Comparison of ENCODE assay signal across 8 mouse cellular contexts in the genomic region with DNA sequence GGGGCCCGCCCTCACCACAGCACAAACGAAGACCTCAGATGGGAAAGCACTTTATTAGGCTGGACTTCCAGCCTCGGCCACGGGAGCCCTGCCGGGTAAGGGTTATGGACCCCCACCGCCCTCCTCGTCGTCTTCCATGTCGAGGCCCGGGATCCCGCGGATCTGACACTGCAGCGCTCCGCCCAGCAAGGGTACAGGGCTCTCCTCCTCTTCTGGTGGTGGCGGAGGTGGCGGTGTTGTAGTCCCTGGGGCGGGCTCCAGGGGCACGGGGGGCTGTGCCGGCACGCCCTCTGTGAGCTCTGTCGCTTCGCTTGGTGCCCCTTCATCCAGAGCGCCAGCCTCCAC. TPM values are rescaled to one million over a fixed set of nuclear protein-coding genes. Genes with fewer than 3 reads are reported as not detected.
DNase-seq lines count a peak whose midpoint lies in the region; ATAC-seq and TF ChIP-seq lines count a peak whose summit lies in the region.

No protein-coding gene starts in this region.

- TF ChIP-seq CTCF in bone marrow, adult 2 months (IDR thresholded peaks at IDR 0.05; ENCODE audit: control insufficient read depth, insufficient read depth, low read length): no peak

- H3K4me2 ChIP-seq in heart, embryonic 16.5 days (ENCODE audit: low read depth, low read length): peak overlapping the region; percentile 88
- peak overlapping the region; percentile 83 for H3K4me2 ChIP-seq in hindbrain, embryonic 14.5 days (replicated peaks)
- peak overlapping the region; percentile 69 for H3K4me2 ChIP-seq in midbrain, embryonic 14.5 days (ENCODE audit: low read length)

- peak overlapping the region; percentile 98 for H3K27ac ChIP-seq in heart, embryonic 16.5 days (ENCODE audit: low read length)
- H3K27ac ChIP-seq in bone marrow, adult 2 months (ENCODE audit: control insufficient read depth, insufficient read depth, low read depth, low read length, poor library complexity): peak overlapping the region; percentile 88
- H3K27ac ChIP-seq in hindbrain, embryonic 14.5 days: peak overlapping the region; percentile 83
- peak overlapping the region; percentile 95 for H3K27ac ChIP-seq in midbrain, embryonic 14.5 days (replicated peaks; ENCODE audit: low read depth, low read length)

- 0% methylated on average over 23 of the region's 23 CpGs for WGBS in heart, embryonic 16.5 days
- WGBS in bone marrow, adult 2 months: under 1% methylated on average over 23 of the region's 23 CpGs
- WGBS in hindbrain, embryonic 14.5 days: under 1% methylated on average over 23 of the region's 23 CpGs
- 0% methylated on average over 23 of the region's 23 CpGs for WGBS in midbrain, embryonic 14.5 days

- peak overlapping the region; percentile 77 for H3K9ac ChIP-seq in heart, embryonic 16.5 days (ENCODE audit: low read length)
- H3K9ac ChIP-seq in hindbrain, embryonic 14.5 days: peak overlapping the region; percentile 81
- peak overlapping the region; percentile 82 for H3K9ac ChIP-seq in midbrain, embryonic 14.5 days (replicated peaks; ENCODE audit: low read length)

- H3K4me3 ChIP-seq in heart, embryonic 16.5 days (ENCODE audit: low read length): peak overlapping the region; percentile 99
- H3K4me3 ChIP-seq in bone marrow, adult 2 months (replicated peaks; ENCODE audit: control insufficient read depth, low read depth, low read length): peak overlapping the region; percentile 98
- H3K4me3 ChIP-seq in hindbrain, embryonic 14.5 days (replicated peaks; ENCODE audit: low read length): peak overlapping the region; percentile 70
- H3K4me3 ChIP-seq in midbrain, embryonic 14.5 days (replicated peaks; ENCODE audit: low read depth, low read length): peak overlapping the region; percentile 89

- H3K36me3 ChIP-seq in heart, embryonic 16.5 days (ENCODE audit: control insufficient read depth, insufficient read depth): peaks cover 30% of the 10 kb centered on the region
- peaks cover 40% of the 10 kb centered on the region for H3K36me3 ChIP-seq in hindbrain, embryonic 14.5 days (replicated peaks; ENCODE audit: control insufficient read depth, insufficient read depth)
- H3K36me3 ChIP-seq in midbrain, embryonic 14.5 days (ENCODE audit: control insufficient read depth, insufficient read depth, low read length): peaks cover 28% of the 10 kb centered on the region

- peaks cover 22% of the 10 kb centered on the region for H3K4me1 ChIP-seq in heart, embryonic 16.5 days (ENCODE audit: control insufficient read depth, insufficient read depth, low read length)
- H3K4me1 ChIP-seq in bone marrow, adult 2 months (ENCODE audit: control insufficient read depth, insufficient read depth, low read length): no peaks in the 10 kb centered on the region; the same call in 1 of the 2 replicates
- H3K4me1 ChIP-seq in hindbrain, embryonic 14.5 days (replicated peaks; ENCODE audit: control insufficient read depth, insufficient read depth, low read length): peaks cover 20% of the 10 kb centered on the region
- H3K4me1 ChIP-seq in midbrain, embryonic 14.5 days (ENCODE audit: control insufficient read depth, insufficient read depth, low read length): peaks cover 18% of the 10 kb centered on the region

- TF ChIP-seq POLR2A in bone marrow, adult 2 months (IDR thresholded peaks at IDR 0.05; ENCODE audit: borderline replicate concordance, control insufficient read depth, low read depth, low read length): 0 out of 2 replicates have a peak, but pooled peaks have one; percentile 5

- ATAC-seq in heart, embryonic 16.5 days (replicated peaks; ENCODE audit: extremely low read depth, insufficient read depth, low FRiP score): peak; percentile 58
- ATAC-seq in hindbrain, embryonic 14.5 days (ENCODE audit: low FRiP score): peak; percentile 65
- peak; percentile 74 for ATAC-seq in midbrain, embryonic 14.5 days (ENCODE audit: low FRiP score, low TSS enrichment)

- no peaks in the 10 kb centered on the region for H3K27me3 ChIP-seq in heart, embryonic 16.5 days (ENCODE audit: control insufficient read depth, insufficient read depth, low read length)
- H3K27me3 ChIP-seq in hindbrain, embryonic 14.5 days (ENCODE audit: control insufficient read depth, insufficient read depth, low read length): no peaks in the 10 kb centered on the region
- H3K27me3 ChIP-seq in midbrain, embryonic 14.5 days (ENCODE audit: control insufficient read depth, insufficient read depth, low read length): no peaks in the 10 kb centered on the region

- DNase-seq in heart, adult 18-20 months: no peak
- DNase-seq in hindbrain, embryonic 14.5 days (ENCODE audit: low spot score): no peak
- DNase-seq in midbrain, embryonic 14.5 days: no peak
- DNase-seq in frontal cortex, postnatal 36 days (ENCODE audit: low spot score in 2 of 2): no peak
- no peak for DNase-seq in Muller cell, postnatal 12 days (ENCODE audit: inconsistent ontology term)
- no peak for DNase-seq in cerebellum, postnatal 4 days (ENCODE audit: low spot score in 2 of 2)

- no peaks in the 10 kb centered on the region for H3K9me3 ChIP-seq in heart, embryonic 16.5 days (replicated peaks; ENCODE audit: control insufficient read depth, low read length)
- H3K9me3 ChIP-seq in hindbrain, embryonic 14.5 days (ENCODE audit: control insufficient read depth, low read length): no peaks in the 10 kb centered on the region
- H3K9me3 ChIP-seq in midbrain, embryonic 14.5 days (ENCODE audit: control insufficient read depth, low read length): no peaks in the 10 kb centered on the region

RNA-seq across cellular contexts. Expression of a gene that starts 0.3 kb away (rescaled TPM):
- 75.8 and 81.4 TPM in 2 replicates for polyA plus RNA-seq in heart, embryonic 16.5 days (2015; fragmentation: Nextera tagmentation; extraction: Ambion mirVana)
- total RNA-seq in heart, adult 18-20 months (2021): 10 to 100 TPM; 40.2 to 44.3 TPM
- 76.5 and 113 TPM in 2 replicates for polyA plus RNA-seq in bone marrow, adult 2 months (2011; ENCODE audit: insufficient read depth, insufficient read length, low replicate concordance, missing spikeins)
- 41.8 and 46.2 TPM in 2 replicates for polyA plus RNA-seq in hindbrain, embryonic 14.5 days (2014; fragmentation: Nextera tagmentation; extraction: Ambion mirVana)
- 51.6 and 56.0 TPM in 2 replicates for polyA plus RNA-seq in midbrain, embryonic 14.5 days (2014; fragmentation: Nextera tagmentation; extraction: Ambion mirVana)

RNA-seq across cellular contexts. Expression of a gene that starts 29.0 kb away (rescaled TPM):
- 99.2 and 107 TPM in 2 replicates for polyA plus RNA-seq in heart, embryonic 16.5 days (2015; fragmentation: Nextera tagmentation; extraction: Ambion mirVana)
- total RNA-seq in heart, adult 18-20 months (2021): 10 to 100 TPM; 39.1 to 44.6 TPM
- polyA plus RNA-seq in bone marrow, adult 2 months (2011; ENCODE audit: insufficient read depth, insufficient read length, low replicate concordance, missing spikeins): 141 and 225 TPM in 2 replicates
- polyA plus RNA-seq in hindbrain, embryonic 14.5 days (2014; fragmentation: Nextera tagmentation; extraction: Ambion mirVana): 111 and 121 TPM in 2 replicates
- 115 and 122 TPM in 2 replicates for polyA plus RNA-seq in midbrain, embryonic 14.5 days (2014; fragmentation: Nextera tagmentation; extraction: Ambion mirVana)

RNA-seq across cellular contexts. Expression of a gene that starts 36.8 kb away (rescaled TPM):
- polyA plus RNA-seq in heart, embryonic 16.5 days (2015; fragmentation: Nextera tagmentation; extraction: Ambion mirVana): 54.1 and 55.4 TPM in 2 replicates
- total RNA-seq in heart, adult 18-20 months (2021): 10 to 100 TPM; 43.6 to 55.5 TPM
- 43.6 and 129 TPM in 2 replicates for polyA plus RNA-seq in bone marrow, adult 2 months (2011; ENCODE audit: insufficient read depth, insufficient read length, low replicate concordance, missing spikeins)
- 87.9 and 89.3 TPM in 2 replicates for polyA plus RNA-seq in hindbrain, embryonic 14.5 days (2014; fragmentation: Nextera tagmentation; extraction: Ambion mirVana)
- 72.5 and 101 TPM in 2 replicates for polyA plus RNA-seq in midbrain, embryonic 14.5 days (2014; fragmentation: Nextera tagmentation; extraction: Ambion mirVana)
